Mouse (Mus musculus): ENCODE measurements around the gene Olfr1192-ps1. TPM values are rescaled to one million over a fixed set of nuclear protein-coding genes. Genes with fewer than 3 reads are reported as not detected.

Gene Olfr1192-ps1
- polyA plus RNA-seq (2017; shearing (Covaris generic)), result not detected

GRCm38 (mm10) chr2:88648209-88648608 lies at the start of gene Olfr1192-ps1:
Gene Olfr1192-ps1, plus strand, starts transcription at chr2:88648509.

GRCm38 (mm10) chr2:88640242-88640641 lies 8.1 kb upstream of the Olfr1192-ps1 start, which contains the start of gene Olfr1191-ps1:
Gene Olfr1191-ps1, plus strand, starts transcription at chr2:88640542.

GRCm38 (mm10) chr2:88675328-88675727 lies 27.0 kb downstream of the Olfr1192-ps1 start, which contains the start of gene Olfr1193:
Gene Olfr1193, plus strand, starts transcription at chr2:88675628.

GRCm38 (mm10) chr2:88689087-88689486 lies 40.8 kb downstream of the Olfr1192-ps1 start, which contains the start of gene Olfr1195:
Gene Olfr1195, minus strand, starts transcription at chr2:88689187.

GRCm38 (mm10) chr2:88704497-88704896 lies 56.2 kb downstream of the Olfr1192-ps1 start, which contains the start of gene Olfr1196:
Gene Olfr1196, minus strand, starts transcription at chr2:88704597.

Other genes with a start within 250 kb of the Olfr1192-ps1 start
- gene Olfr1179, start 242.1 kb upstream of the Olfr1192-ps1 start, polyA plus RNA-seq (2017; shearing (Covaris generic)), result not detected
- not detected for gene Olfr1180, start 229.4 kb upstream of the Olfr1192-ps1 start, polyA plus RNA-seq (2017; shearing (Covaris generic))
- not detected for gene Olfr1181, start 222.3 kb upstream of the Olfr1192-ps1 start, polyA plus RNA-seq (2017; shearing (Covaris generic))
- gene Gm13757, start 199.4 kb upstream of the Olfr1192-ps1 start, polyA plus RNA-seq (2017; shearing (Covaris generic)), result not detected
- gene Olfr1183, start 193.6 kb upstream of the Olfr1192-ps1 start, polyA plus RNA-seq (2017; shearing (Covaris generic)), result 0.26 TPM
- 0.11 TPM for gene Olfr1184, start 164.9 kb upstream of the Olfr1192-ps1 start, polyA plus RNA-seq (2017; shearing (Covaris generic))
- not detected for gene Olfr1185-ps1, start 155.2 kb upstream of the Olfr1192-ps1 start, polyA plus RNA-seq (2017; shearing (Covaris generic))
- gene Olfr1186, start 130.0 kb upstream of the Olfr1192-ps1 start, polyA plus RNA-seq (2017; shearing (Covaris generic)), result not detected
- gene Olfr1188, start 91.6 kb upstream of the Olfr1192-ps1 start, polyA plus RNA-seq (2017; shearing (Covaris generic)), result not detected
- not detected for gene Olfr1189, start 62.1 kb upstream of the Olfr1192-ps1 start, polyA plus RNA-seq (2017; shearing (Covaris generic))
- not detected for gene Olfr1191-ps1, start 8.0 kb upstream of the Olfr1192-ps1 start, polyA plus RNA-seq (2017; shearing (Covaris generic))
- gene Olfr1193, start 27.1 kb downstream of the Olfr1192-ps1 start, polyA plus RNA-seq (2017; shearing (Covaris generic)), result not detected
- 0.40 TPM for gene Olfr1195, start 40.7 kb downstream of the Olfr1192-ps1 start, polyA plus RNA-seq (2017; shearing (Covaris generic))
- gene Olfr1196, start 56.1 kb downstream of the Olfr1192-ps1 start, polyA plus RNA-seq (2017; shearing (Covaris generic)), result not detected
- not detected for gene Olfr1197, start 83.9 kb downstream of the Olfr1192-ps1 start, polyA plus RNA-seq (2017; shearing (Covaris generic))
- not detected for gene Olfr1198, start 102.9 kb downstream of the Olfr1192-ps1 start, polyA plus RNA-seq (2017; shearing (Covaris generic))
- gene Olfr1199, start 112.0 kb downstream of the Olfr1192-ps1 start, polyA plus RNA-seq (2017; shearing (Covaris generic)), result not detected
- gene Olfr1200, start 122.0 kb downstream of the Olfr1192-ps1 start, polyA plus RNA-seq (2017; shearing (Covaris generic)), result not detected
- not detected for gene Olfr1201, start 144.5 kb downstream of the Olfr1192-ps1 start, polyA plus RNA-seq (2017; shearing (Covaris generic))
- gene Olfr1202, start 166.0 kb downstream of the Olfr1192-ps1 start, polyA plus RNA-seq (2017; shearing (Covaris generic)), result not detected
- 0.05 TPM for gene Olfr1205, start 181.2 kb downstream of the Olfr1192-ps1 start, polyA plus RNA-seq (2017; shearing (Covaris generic))
- gene Olfr1204, start 200.8 kb downstream of the Olfr1192-ps1 start, polyA plus RNA-seq (2017; shearing (Covaris generic)), result not detected
- not detected for gene Olfr1206, start 214.7 kb downstream of the Olfr1192-ps1 start, polyA plus RNA-seq (2017; shearing (Covaris generic))